In the genomic region with DNA sequence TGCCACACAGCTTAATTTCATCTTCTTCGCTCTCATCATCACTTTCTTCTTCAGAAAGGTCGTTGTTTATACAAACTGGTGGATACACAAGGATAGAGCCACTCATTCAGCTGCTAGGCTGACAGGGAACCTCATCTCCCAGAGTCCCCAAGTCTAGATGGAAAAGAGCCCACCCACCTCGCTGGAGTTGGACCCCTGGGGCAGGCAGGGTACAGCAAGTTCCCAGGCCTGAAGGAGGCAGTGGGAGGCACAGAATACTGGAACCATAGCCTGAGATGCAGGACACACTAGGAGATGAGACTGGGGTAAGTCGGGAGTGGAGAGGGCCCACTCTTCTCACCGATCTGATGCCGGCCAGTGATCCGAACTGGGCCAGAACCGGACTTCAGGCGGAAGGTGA, we compare ENCODE assay signal across 8 mouse cellular contexts. TPM values are rescaled to one million over a fixed set of nuclear protein-coding genes. Genes with fewer than 3 reads are reported as not detected.
DNase-seq lines count a peak whose midpoint lies in the region; ATAC-seq and TF ChIP-seq lines count a peak whose summit lies in the region.

No protein-coding gene starts in this region.

- ATAC-seq in kidney, postnatal 0 days (replicated peaks; ENCODE audit: low FRiP score, low read depth) = no peak
- peak; percentile 11; the same call in 1 of the 2 replicates for ATAC-seq in intestine, embryonic 14.5 days (replicated peaks; ENCODE audit: low FRiP score, low TSS enrichment, low read depth)
- ATAC-seq in neural tube, embryonic 12.5 days (ENCODE audit: low FRiP score, low read depth) = no peak

- WGBS in kidney, postnatal 0 days = 48% methylated on average over 9 of the region's 9 CpGs
- 54% methylated on average over 9 of the region's 9 CpGs for WGBS in embryonic facial prominence, embryonic 10.5 days
- WGBS in intestine, embryonic 14.5 days = 43% methylated on average over 9 of the region's 9 CpGs
- 53% methylated on average over 9 of the region's 9 CpGs for WGBS in neural tube, embryonic 12.5 days

- peak overlapping the region; percentile 78 for H3K4me3 ChIP-seq in kidney, postnatal 0 days (replicated peaks; ENCODE audit: low read depth, low read length)
- peak overlapping the region; percentile 98 for H3K4me3 ChIP-seq in embryonic facial prominence, embryonic 10.5 days
- H3K4me3 ChIP-seq in intestine, embryonic 14.5 days (ENCODE audit: low read depth, low read length) = peak overlapping the region; percentile 84
- H3K4me3 ChIP-seq in neural tube, embryonic 12.5 days = peak overlapping the region; percentile 88; the same call in 1 of the 2 replicates

- H3K36me3 ChIP-seq in kidney, postnatal 0 days (ENCODE audit: insufficient read depth, low read length) = peaks cover 11% of the 10 kb centered on the region; the same call in 1 of the 2 replicates
- H3K36me3 ChIP-seq in embryonic facial prominence, embryonic 10.5 days (replicated peaks) = peaks cover 25% of the 10 kb centered on the region
- peaks cover 26% of the 10 kb centered on the region for H3K36me3 ChIP-seq in intestine, embryonic 14.5 days (ENCODE audit: control insufficient read depth, insufficient read depth, low read length)
- peaks cover 12% of the 10 kb centered on the region for H3K36me3 ChIP-seq in neural tube, embryonic 12.5 days

- intact Hi-C loops in heart, postnatal 36 days (cut with DNase I) = no loop called here

- no peak for DNase-seq in kidney, postnatal 0 days (ENCODE audit: low spot score)
- no peak for DNase-seq in kidney, postnatal 36 days
- DNase-seq in embryonic facial prominence, embryonic 10.5 days (ENCODE audit: low spot score) = no peak
- DNase-seq in intestine, embryonic 14.5 days (ENCODE audit: low spot score) = no peak
- no peak for DNase-seq in spleen, adult 18-20 months
- DNase-seq in adrenal gland, postnatal 4 days (ENCODE audit: low spot score in 2 of 2) = no peak
- no peak for DNase-seq in heart, postnatal 36 days

- H3K4me1 ChIP-seq in kidney, postnatal 0 days (replicated peaks; ENCODE audit: insufficient read depth, low read length) = peaks cover 18% of the 10 kb centered on the region
- H3K4me1 ChIP-seq in embryonic facial prominence, embryonic 10.5 days = peaks cover 51% of the 10 kb centered on the region
- peaks cover 7% of the 10 kb centered on the region for H3K4me1 ChIP-seq in intestine, embryonic 14.5 days (replicated peaks; ENCODE audit: control insufficient read depth, insufficient read depth, low read length)
- H3K4me1 ChIP-seq in neural tube, embryonic 12.5 days = peaks cover 20% of the 10 kb centered on the region

- peaks cover 18% of the 10 kb centered on the region; the same call in 1 of the 2 replicates for H3K27me3 ChIP-seq in kidney, postnatal 0 days (ENCODE audit: insufficient read depth, low read length)
- peaks cover 47% of the 10 kb centered on the region for H3K27me3 ChIP-seq in embryonic facial prominence, embryonic 10.5 days (replicated peaks; ENCODE audit: low read depth, poor library complexity, severe bottlenecking)
- peaks cover 35% of the 10 kb centered on the region for H3K27me3 ChIP-seq in intestine, embryonic 14.5 days (replicated peaks; ENCODE audit: control insufficient read depth, insufficient read depth, low read length)
- H3K27me3 ChIP-seq in neural tube, embryonic 12.5 days (replicated peaks) = peaks cover 42% of the 10 kb centered on the region

- no peak overlapping the region for H3K27ac ChIP-seq in kidney, postnatal 0 days
- no peak overlapping the region; the same call in 1 of the 2 replicates for H3K27ac ChIP-seq in embryonic facial prominence, embryonic 10.5 days (replicated peaks)
- no peak overlapping the region for H3K27ac ChIP-seq in intestine, embryonic 14.5 days (ENCODE audit: low read depth)
- no peak overlapping the region for H3K27ac ChIP-seq in neural tube, embryonic 12.5 days

- H3K4me2 ChIP-seq in kidney, postnatal 0 days (ENCODE audit: low read length) = peak overlapping the region; percentile 97
- peak overlapping the region; percentile 94 for H3K4me2 ChIP-seq in intestine, embryonic 14.5 days (ENCODE audit: low read length)
- peak overlapping the region; percentile 98 for H3K4me2 ChIP-seq in neural tube, embryonic 12.5 days (replicated peaks)

- H3K9ac ChIP-seq in kidney, postnatal 0 days (ENCODE audit: low read depth, low read length) = no peak overlapping the region; the same call in 1 of the 2 replicates
- H3K9ac ChIP-seq in intestine, embryonic 14.5 days (ENCODE audit: low read length) = peak overlapping the region; percentile 75; the same call in 1 of the 2 replicates
- H3K9ac ChIP-seq in neural tube, embryonic 12.5 days = 0 out of 2 replicates have a peak overlapping the region, but pooled peaks have one; percentile 79

- no peaks in the 10 kb centered on the region for H3K9me3 ChIP-seq in kidney, postnatal 0 days (replicated peaks; ENCODE audit: low read length)
- no peaks in the 10 kb centered on the region for H3K9me3 ChIP-seq in embryonic facial prominence, embryonic 10.5 days
- no peaks in the 10 kb centered on the region for H3K9me3 ChIP-seq in intestine, embryonic 14.5 days (ENCODE audit: control insufficient read depth, low read length)
- H3K9me3 ChIP-seq in neural tube, embryonic 12.5 days = no peaks in the 10 kb centered on the region

- TF ChIP-seq CTCF in kidney, postnatal 0 days (IDR thresholded peaks at IDR 0.05; ENCODE audit: low read depth) = no peak

RNA-seq across cellular contexts. Expression of a gene that starts 1.2 kb away (rescaled TPM):
- 16.7 and 18.0 TPM in 2 replicates for polyA plus RNA-seq in kidney, postnatal 0 days (2015; fragmentation: Nextera tagmentation; extraction: Ambion mirVana)
- polyA plus RNA-seq in embryonic facial prominence, embryonic 10.5 days (2016; fragmentation: Nextera tagmentation; extraction: Ambion mirVana) = 12.0 and 12.4 TPM in 2 replicates
- polyA plus RNA-seq in intestine, embryonic 14.5 days (2014; fragmentation: Nextera tagmentation; extraction: Ambion mirVana) = 16.3 and 16.7 TPM in 2 replicates
- 5.9 and 7.8 TPM in 2 replicates for polyA plus RNA-seq in neural tube, embryonic 12.5 days (2016; fragmentation: Nextera tagmentation; extraction: Ambion mirVana)
- total RNA-seq in adrenal gland, postnatal 4 days (2021) = 10 to 100 TPM; 38.4 to 42.9 TPM
- total RNA-seq in heart, postnatal 36 days (2021) = 10 to 100 TPM; 15.0 to 15.9 TPM

RNA-seq across cellular contexts. Expression of a gene that starts 5.5 kb away (rescaled TPM):
- 20.8 and 24.2 TPM in 2 replicates for polyA plus RNA-seq in kidney, postnatal 0 days (2015; fragmentation: Nextera tagmentation; extraction: Ambion mirVana)
- polyA plus RNA-seq in embryonic facial prominence, embryonic 10.5 days (2016; fragmentation: Nextera tagmentation; extraction: Ambion mirVana) = 36.9 and 43.2 TPM in 2 replicates
- not detected in 2 replicates for polyA plus RNA-seq in intestine, embryonic 14.5 days (2014; fragmentation: Nextera tagmentation; extraction: Ambion mirVana)
- not detected in 2 replicates for polyA plus RNA-seq in neural tube, embryonic 12.5 days (2016; fragmentation: Nextera tagmentation; extraction: Ambion mirVana)
- 1 to 10 TPM in 1 of 2 experiments, not detected in 1; 1.1 TPM for total RNA-seq in adrenal gland, postnatal 4 days (2021)
- total RNA-seq in heart, postnatal 36 days (2021) = not detected

RNA-seq across cellular contexts. Expression of a gene that starts 35.4 kb away (rescaled TPM):
- polyA plus RNA-seq in kidney, postnatal 0 days (2015; fragmentation: Nextera tagmentation; extraction: Ambion mirVana) = 32.8 and 33.0 TPM in 2 replicates
- 61.3 and 62.3 TPM in 2 replicates for polyA plus RNA-seq in embryonic facial prominence, embryonic 10.5 days (2016; fragmentation: Nextera tagmentation; extraction: Ambion mirVana)
- polyA plus RNA-seq in intestine, embryonic 14.5 days (2014; fragmentation: Nextera tagmentation; extraction: Ambion mirVana) = 55.0 and 58.9 TPM in 2 replicates
- polyA plus RNA-seq in neural tube, embryonic 12.5 days (2016; fragmentation: Nextera tagmentation; extraction: Ambion mirVana) = 102 and 109 TPM in 2 replicates
- total RNA-seq in adrenal gland, postnatal 4 days (2021) = 100 to 1,000 TPM; 105 to 123 TPM
- total RNA-seq in heart, postnatal 36 days (2021) = 10 to 100 TPM; 74.5 to 76.1 TPM

Comparison
In these comparisons a context has a peak if more than half of its experiments do, and no peak if none do; other contexts are left out.
1. RNA of a gene that starts 5.5 kb away (polyA plus RNA-seq): 36.9 to 43.2 TPM in embryonic facial prominence, embryonic 10.5 days and 20.8 to 24.2 TPM in kidney, postnatal 0 days; not detected in neural tube, embryonic 12.5 days and not detected in intestine, embryonic 14.5 days; every median in the first group is over 10 times any median in the second.
2. Peak in every context shown above with its lines, with median percentiles within 50 percentile points of each other: H3K4me2 ChIP-seq and H3K4me3 ChIP-seq.